Mouse (Mus musculus): ENCODE data around the gene Cd72. TPM values are rescaled to one million over a fixed set of nuclear protein-coding genes. Genes with fewer than 3 reads are reported as not detected.

Gene Cd72
- polyA plus RNA-seq (2015; fragmentation: Nextera tagmentation; extraction: Ambion mirVana): 3.9 and 4.0 TPM in 2 replicates

DNA sequence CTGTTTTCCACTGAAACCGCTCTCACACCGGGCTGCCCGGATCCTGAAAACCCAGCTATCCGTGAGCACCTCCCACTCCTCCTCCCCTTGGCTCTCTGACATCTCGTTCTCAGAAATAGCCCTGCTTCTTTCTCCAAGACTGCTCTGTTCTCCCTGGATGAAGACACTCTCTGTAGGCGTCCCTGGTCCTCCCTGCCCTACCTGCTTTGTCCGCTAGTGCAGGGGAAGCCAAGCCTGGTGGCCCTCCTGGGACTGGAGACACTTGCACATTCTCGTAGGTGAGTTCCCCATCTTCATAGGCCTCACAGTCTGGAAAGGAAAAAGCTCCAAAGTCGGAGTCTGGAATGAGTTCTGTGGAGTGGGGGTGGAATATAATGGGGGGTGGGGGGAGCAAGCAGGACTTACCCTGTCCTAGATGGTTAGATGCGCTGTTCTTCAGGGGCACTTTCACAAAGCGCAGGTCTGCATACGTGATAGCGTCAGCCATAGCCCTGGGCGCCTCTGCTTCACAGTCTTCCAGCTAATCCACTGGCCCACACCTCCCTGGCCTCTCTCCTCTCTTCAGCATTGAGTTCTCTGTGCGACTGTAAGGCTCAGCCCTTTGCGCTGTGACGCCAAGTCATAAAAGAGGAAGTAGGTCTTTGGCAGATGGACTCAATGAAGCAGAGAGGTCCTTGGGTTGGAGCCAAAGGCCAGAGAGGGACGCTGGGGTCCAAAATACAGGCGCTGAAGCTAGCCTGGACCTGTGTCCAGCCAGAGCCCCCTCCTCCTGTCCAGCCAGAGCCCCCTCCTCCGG lies at the start of gene Cd72:
Gene Cd72, minus strand, starts transcription at position 588 of the 796 bp plus-strand sequence.
- H3K36me3 ChIP-seq (ENCODE audit: poor library complexity, severe bottlenecking): no peaks in the 10 kb centered on the region
- H3K4me3 ChIP-seq: peak within 1 kb of the TSS; percentile 16
- ATAC-seq: no peak
- H3K4me1 ChIP-seq: peaks cover 11% of the 10 kb centered on the region
- peak within 1 kb of the TSS; percentile 54 for H3K4me2 ChIP-seq
- H3K27ac ChIP-seq: no peak within 1 kb of the TSS
- peaks cover 26% of the 10 kb centered on the region for H3K27me3 ChIP-seq
- H3K9ac ChIP-seq: peak within 1 kb of the TSS; percentile 46; the same call in 1 of the 2 replicates
- WGBS: 36% methylated on average over 20 of the region's 20 CpGs
- H3K9me3 ChIP-seq (replicated peaks): no peaks in the 10 kb centered on the region

DNA sequence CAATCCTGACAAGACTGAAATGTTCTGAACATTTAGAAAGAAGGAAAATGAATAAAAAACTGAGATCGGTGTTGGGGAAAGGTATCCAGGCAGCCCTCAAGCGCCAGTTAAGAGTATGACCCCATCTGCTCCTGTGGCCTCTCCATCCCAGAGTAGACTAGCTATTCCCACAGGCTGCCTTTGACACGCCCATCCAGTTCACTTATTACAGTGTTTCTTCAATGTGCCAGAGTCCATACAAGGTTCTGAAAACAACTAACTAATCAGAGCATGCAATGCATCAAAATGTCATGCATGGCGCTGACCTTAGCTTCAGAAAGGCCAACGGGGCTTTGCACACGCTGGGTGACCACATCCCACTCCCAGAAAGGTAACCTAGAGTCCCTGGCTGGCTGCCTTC lies 49.1 kb upstream of the Cd72 start:
- H3K4me2 ChIP-seq: no peak overlapping the region
- no peaks in the 10 kb centered on the region for H3K9me3 ChIP-seq (replicated peaks)
- H3K4me3 ChIP-seq: no peak overlapping the region

DNA sequence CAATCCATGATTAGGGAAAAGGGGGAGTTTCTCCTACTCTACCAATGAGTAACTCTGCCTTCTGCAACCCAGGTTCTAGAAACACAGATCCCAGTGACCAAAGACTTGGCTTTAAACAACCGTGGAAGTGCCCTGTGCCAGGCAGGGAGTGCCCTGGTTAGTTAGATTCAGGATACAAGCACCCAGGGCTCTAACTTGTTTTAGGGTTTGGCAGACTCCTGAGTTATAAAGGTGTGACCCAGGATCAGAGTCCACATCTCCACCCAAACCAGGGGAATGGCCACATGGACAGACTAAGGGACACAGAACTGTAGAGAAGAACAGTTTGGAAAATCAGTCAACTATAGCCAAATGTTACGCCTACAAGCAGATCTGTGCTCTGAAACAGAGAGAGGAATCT lies 48.6 kb upstream of the Cd72 start:
- H3K4me1 ChIP-seq: peaks cover 16% of the 10 kb centered on the region
- H3K27ac ChIP-seq: no peak overlapping the region
- peaks cover 20% of the 10 kb centered on the region for H3K27me3 ChIP-seq
- ATAC-seq: no peak
- 82% methylated on average over 2 of the region's 2 CpGs for WGBS
- H3K9ac ChIP-seq: no peak overlapping the region
- H3K36me3 ChIP-seq (ENCODE audit: poor library complexity, severe bottlenecking): no peaks in the 10 kb centered on the region
- H3K4me3 ChIP-seq: no peak overlapping the region
- H3K9me3 ChIP-seq (replicated peaks): no peaks in the 10 kb centered on the region
- no peak overlapping the region for H3K4me2 ChIP-seq

More for the DNA sequence above, 49.1 kb upstream of the Cd72 start:
- H3K36me3 ChIP-seq (ENCODE audit: poor library complexity, severe bottlenecking): no peaks in the 10 kb centered on the region
- peaks cover 16% of the 10 kb centered on the region for H3K4me1 ChIP-seq
- H3K9ac ChIP-seq: no peak overlapping the region
- ATAC-seq: no peak
- WGBS: 86% methylated on average over 6 of the region's 6 CpGs
- peaks cover 23% of the 10 kb centered on the region for H3K27me3 ChIP-seq
- no peak overlapping the region for H3K27ac ChIP-seq

GRCm38 (mm10) chr4:43499407-43500333 lies 45.2 kb upstream of the Cd72 start, which contains the start of gene Arhgef39:
TSS of gene Arhgef39 (minus strand) at chr4:43499695.
- H3K4me1 ChIP-seq: peaks cover 34% of the 10 kb centered on the region
- H3K4me3 ChIP-seq: peak within 1 kb of the TSS; percentile 63
- H3K27me3 ChIP-seq: 0 out of 2 replicates have a peak, but pooled peaks cover 3% of the 10 kb centered on the region
- H3K36me3 ChIP-seq (ENCODE audit: poor library complexity, severe bottlenecking): peaks cover 19% of the 10 kb centered on the region; the same call in 1 of the 2 replicates
- H3K27ac ChIP-seq: no peak within 1 kb of the TSS
- no peaks in the 10 kb centered on the region for H3K9me3 ChIP-seq (replicated peaks)
- 7% methylated on average over 49 of the region's 50 CpGs for WGBS
- peak within 1 kb of the TSS; percentile 73 for H3K9ac ChIP-seq
- H3K4me2 ChIP-seq: peak within 1 kb of the TSS; percentile 75
- peak; percentile 93 for ATAC-seq

GRCm38 (mm10) chr4:43498983-43499382 lies 44.6 kb upstream of the Cd72 start:
- H3K27ac ChIP-seq: no peak overlapping the region
- peak overlapping the region; percentile 75 for H3K4me2 ChIP-seq
- WGBS: 15% methylated on average over 8 of the region's 8 CpGs
- peaks cover 19% of the 10 kb centered on the region; the same call in 1 of the 2 replicates for H3K36me3 ChIP-seq (ENCODE audit: poor library complexity, severe bottlenecking)
- H3K4me1 ChIP-seq: peaks cover 41% of the 10 kb centered on the region
- H3K9me3 ChIP-seq (replicated peaks): no peaks in the 10 kb centered on the region
- ATAC-seq: peak; percentile 44; the same call in 1 of the 2 replicates
- H3K9ac ChIP-seq: peak overlapping the region; percentile 73
- H3K27me3 ChIP-seq: 0 out of 2 replicates have a peak, but pooled peaks cover 3% of the 10 kb centered on the region
- H3K4me3 ChIP-seq: peak overlapping the region; percentile 63

DNA sequence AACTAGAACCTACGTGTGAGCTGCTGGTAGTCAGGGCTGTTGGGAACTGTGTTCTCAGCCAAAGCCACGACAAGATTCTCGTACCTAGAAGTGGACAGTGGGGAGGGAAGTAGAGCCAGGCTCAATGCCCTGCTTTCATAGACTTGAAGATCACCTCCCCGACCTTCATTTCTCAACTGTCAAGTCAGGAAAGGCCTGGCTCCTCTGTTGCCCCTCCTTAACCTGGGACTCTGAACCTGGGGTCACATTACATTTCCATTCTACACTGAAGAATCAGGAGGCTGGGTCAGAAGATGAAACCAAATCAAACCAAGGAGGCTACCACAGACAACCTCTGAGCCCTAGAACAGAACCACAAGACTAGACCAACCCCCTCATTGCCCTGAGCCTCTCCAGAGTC lies 43.5 kb upstream of the Cd72 start:
- Histone ChIP-seq H3K4me1 (peaks cover 43% of the 10 kb centered on the region), H3K4me3 (peak overlapping the region; percentile 63), H3K36me3 (ENCODE audit: poor library complexity, severe bottlenecking) (peaks cover 19% of the 10 kb centered on the region; the same call in 1 of the 2 replicates), H3K27me3 (no peaks in the 10 kb centered on the region), H3K9ac (peak overlapping the region; percentile 73; the same call in 1 of the 2 replicates), H3K4me2 (peak overlapping the region; percentile 75), H3K27ac (no peak overlapping the region), H3K9me3 (replicated peaks) (no peaks in the 10 kb centered on the region)
- no peak for ATAC-seq
- WGBS: 81% methylated on average over 4 of the region's 4 CpGs

DNA sequence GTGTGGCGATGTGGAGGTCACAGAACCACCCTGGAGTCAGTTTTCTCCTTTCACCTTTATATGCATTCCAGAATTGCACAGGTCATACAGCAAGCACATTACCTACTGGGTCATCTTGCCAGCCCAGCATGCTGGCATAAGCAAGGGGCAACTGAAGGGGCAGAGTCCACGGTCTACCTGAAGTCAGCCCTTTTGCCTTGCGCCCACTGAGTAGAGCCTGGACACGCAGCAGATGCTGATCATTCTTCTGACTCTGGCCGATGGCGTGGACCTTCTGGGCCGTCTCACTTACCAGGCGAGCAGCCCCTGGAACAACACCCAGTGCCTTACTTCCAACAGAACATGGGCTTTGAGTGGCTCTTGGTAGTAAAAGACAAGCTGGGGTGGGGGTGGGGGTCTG lies 43.0 kb upstream of the Cd72 start:
- Histone ChIP-seq H3K4me1 (peaks cover 43% of the 10 kb centered on the region), H3K4me3 (no peak overlapping the region), H3K9ac (no peak overlapping the region), H3K9me3 (replicated peaks) (no peaks in the 10 kb centered on the region), H3K4me2 (peak overlapping the region; percentile 75), H3K27ac (no peak overlapping the region), H3K27me3 (no peaks in the 10 kb centered on the region), H3K36me3 (ENCODE audit: poor library complexity, severe bottlenecking) (peaks cover 19% of the 10 kb centered on the region; the same call in 1 of the 2 replicates)
- ATAC-seq: no peak
- WGBS: 98% methylated on average over 8 of the region's 8 CpGs

GRCm38 (mm10) chr4:43496587-43496986 lies 42.2 kb upstream of the Cd72 start:
- H3K4me1 ChIP-seq: peaks cover 43% of the 10 kb centered on the region

DNA sequence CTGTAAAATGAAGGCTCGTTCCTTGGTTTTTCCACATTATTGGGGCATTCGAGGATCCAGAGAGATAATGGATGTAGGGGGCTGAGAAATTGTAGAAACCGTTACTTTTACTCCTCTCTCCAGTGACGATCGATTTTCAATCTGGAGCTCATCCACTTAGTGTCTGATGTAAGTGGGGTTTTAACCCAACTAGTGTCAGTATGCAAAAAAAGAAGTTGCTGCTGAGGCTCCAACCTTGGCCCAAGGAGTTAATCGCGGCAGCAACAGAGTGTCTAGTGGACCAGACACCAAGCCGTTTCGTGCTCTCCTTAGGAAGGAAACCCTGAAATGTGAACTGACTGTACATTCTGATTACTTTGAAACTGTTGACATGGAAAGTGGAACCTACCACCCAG lies 39.4 kb upstream of the Cd72 start:
- Histone ChIP-seq H3K4me3 (peak overlapping the region; percentile 56), H3K9ac (peak overlapping the region; percentile 76), H3K36me3 (ENCODE audit: poor library complexity, severe bottlenecking) (peaks cover 19% of the 10 kb centered on the region; the same call in 1 of the 2 replicates), H3K4me1 (peaks cover 39% of the 10 kb centered on the region), H3K9me3 (replicated peaks) (peaks cover 3% of the 10 kb centered on the region; the same call in 1 of the 2 replicates), H3K4me2 (peak overlapping the region; percentile 63), H3K27me3 (no peaks in the 10 kb centered on the region), H3K27ac (peak overlapping the region; percentile 83)
- ATAC-seq: no peak
- WGBS: 2% methylated on average over 9 of the region's 9 CpGs

More at GRCm38 (mm10) chr4:43496587-43496986, 42.2 kb upstream of the Cd72 start:
- Histone ChIP-seq H3K36me3 (ENCODE audit: poor library complexity, severe bottlenecking) (peaks cover 19% of the 10 kb centered on the region; the same call in 1 of the 2 replicates), H3K9me3 (replicated peaks) (no peaks in the 10 kb centered on the region), H3K4me2 (no peak overlapping the region), H3K9ac (no peak overlapping the region), H3K27ac (no peak overlapping the region), H3K27me3 (no peaks in the 10 kb centered on the region), H3K4me3 (no peak overlapping the region)
- 52% methylated on average over 6 of the region's 6 CpGs for WGBS
- no peak for ATAC-seq

- peaks cover 33% of the 10 kb centered on the region for H3K4me1 ChIP-seq
Measured at GRCm38 (mm10) chr4:43493186-43493845, 38.9 kb upstream of the Cd72 start.

DNA sequence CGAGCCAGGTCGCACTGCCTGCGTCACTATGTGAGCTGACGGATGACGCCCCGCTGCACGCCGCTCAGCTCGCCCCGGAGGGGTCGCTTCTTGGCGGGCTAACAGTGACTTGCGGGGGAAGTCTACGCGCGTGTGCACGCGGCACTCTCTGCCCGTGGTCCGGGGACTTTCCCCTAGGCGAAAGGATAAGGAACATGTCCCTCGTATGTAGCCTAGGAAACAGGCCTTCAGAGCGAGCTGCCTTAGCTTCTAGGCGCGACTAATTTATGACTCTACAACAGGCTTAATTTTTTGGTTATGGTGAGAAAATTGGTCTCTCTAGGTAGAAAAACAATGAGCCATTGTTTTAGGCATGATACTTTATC lies 38.4 kb upstream of the Cd72 start, which contains the start of gene Ccdc107:
Gene Ccdc107, plus strand, starts transcription at position 80 of the 365 bp plus-strand sequence.
- Histone ChIP-seq H3K4me3 (peak within 1 kb of the TSS; percentile 56), H3K9ac (peak within 1 kb of the TSS; percentile 76), H3K27ac (peak within 1 kb of the TSS; percentile 83), H3K27me3 (no peaks in the 10 kb centered on the region), H3K4me1 (peaks cover 28% of the 10 kb centered on the region), H3K4me2 (peak within 1 kb of the TSS; percentile 63), H3K36me3 (ENCODE audit: poor library complexity, severe bottlenecking) (peaks cover 18% of the 10 kb centered on the region; the same call in 1 of the 2 replicates), H3K9me3 (replicated peaks) (peaks cover 3% of the 10 kb centered on the region; the same call in 1 of the 2 replicates)
- ATAC-seq: peak; percentile 98
- under 1% methylated on average over 25 of the region's 25 CpGs for WGBS

More at GRCm38 (mm10) chr4:43493186-43493845, 38.9 kb upstream of the Cd72 start:
- ATAC-seq: peak; percentile 91
- Histone ChIP-seq H3K4me3 (peak overlapping the region; percentile 56), H3K9me3 (replicated peaks) (peaks cover 3% of the 10 kb centered on the region; the same call in 1 of the 2 replicates), H3K9ac (peak overlapping the region; percentile 76), H3K27me3 (no peaks in the 10 kb centered on the region), H3K36me3 (ENCODE audit: poor library complexity, severe bottlenecking) (peaks cover 19% of the 10 kb centered on the region; the same call in 1 of the 2 replicates), H3K27ac (peak overlapping the region; percentile 83), H3K4me2 (peak overlapping the region; percentile 63)
- under 1% methylated on average over 47 of the region's 47 CpGs for WGBS

Measured in forebrain, embryonic 13.5 days (tissue).